Mouse (Mus musculus): ENCODE data around the gene Prkd3. TPM values are rescaled to one million over a fixed set of nuclear protein-coding genes. Genes with fewer than 3 reads are reported as not detected.

Gene Prkd3
- polyA plus RNA-seq, 1 experiment from 2014 or later, result 29.2 TPM

DNA sequence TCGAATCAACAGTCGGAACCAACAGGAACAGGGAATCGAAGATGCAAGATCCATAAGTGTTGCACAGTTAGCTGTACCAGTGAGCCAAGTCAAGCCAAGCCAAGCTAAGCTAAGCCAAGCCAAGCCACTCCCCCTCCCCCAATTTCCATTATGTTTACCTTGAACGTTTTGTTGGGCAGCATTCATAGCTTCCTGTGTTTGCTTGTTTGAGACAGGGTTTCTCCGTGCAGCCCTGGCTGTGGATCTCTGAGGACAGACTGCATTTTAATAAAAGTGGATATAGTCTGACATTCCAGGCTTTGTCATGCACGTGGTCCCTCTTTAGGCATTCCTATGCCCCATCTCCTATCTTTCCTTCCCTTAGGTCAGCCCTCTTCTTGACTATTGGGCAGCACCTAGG is 104.8 kb downstream of the Prkd3 start:
- Histone ChIP-seq H3K27ac (replicated peaks) (peak overlapping the region; percentile 83), H3K9me3 (no peaks in the 10 kb centered on the region), H3K4me1 (peaks cover 18% of the 10 kb centered on the region), H3K36me3 (peaks cover 21% of the 10 kb centered on the region), H3K9ac (replicated peaks) (peak overlapping the region; percentile 89), H3K4me2 (replicated peaks) (peak overlapping the region; percentile 85), H3K4me3 (peak overlapping the region; percentile 79), H3K27me3 (no peaks in the 10 kb centered on the region)
- 50% methylated on average over 6 of the region's 6 CpGs for WGBS
- ATAC-seq (replicated peaks), result peak; percentile 32

DNA sequence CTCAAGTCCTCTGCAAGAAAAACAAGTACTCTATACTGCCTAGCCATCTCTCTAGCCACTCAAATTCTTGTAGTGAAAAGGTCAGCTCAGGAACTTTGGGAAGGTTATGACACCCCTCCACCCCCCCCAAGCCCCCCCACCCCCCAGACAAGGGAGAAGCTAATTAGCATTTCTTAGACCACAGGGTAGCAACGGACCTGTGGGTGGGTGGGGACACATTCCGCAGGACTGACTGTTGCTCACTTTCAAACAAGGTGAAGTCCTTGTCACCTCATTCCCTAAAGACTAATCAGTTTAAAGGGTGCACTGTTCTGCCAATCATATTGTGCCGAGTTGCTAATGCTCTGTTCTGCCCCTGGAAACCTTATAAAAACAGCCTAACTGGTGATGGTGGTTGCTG is 106.7 kb downstream of the Prkd3 start:
- Histone ChIP-seq H3K4me3 (no peak overlapping the region), H3K9ac (replicated peaks) (no peak overlapping the region), H3K27ac (replicated peaks) (no peak overlapping the region), H3K4me1 (peaks cover 18% of the 10 kb centered on the region), H3K9me3 (no peaks in the 10 kb centered on the region), H3K27me3 (no peaks in the 10 kb centered on the region), H3K36me3 (peaks cover 6% of the 10 kb centered on the region), H3K4me2 (replicated peaks) (no peak overlapping the region)
- 83% methylated on average over 3 of the region's 3 CpGs for WGBS
- ATAC-seq (replicated peaks), result no peak

DNA sequence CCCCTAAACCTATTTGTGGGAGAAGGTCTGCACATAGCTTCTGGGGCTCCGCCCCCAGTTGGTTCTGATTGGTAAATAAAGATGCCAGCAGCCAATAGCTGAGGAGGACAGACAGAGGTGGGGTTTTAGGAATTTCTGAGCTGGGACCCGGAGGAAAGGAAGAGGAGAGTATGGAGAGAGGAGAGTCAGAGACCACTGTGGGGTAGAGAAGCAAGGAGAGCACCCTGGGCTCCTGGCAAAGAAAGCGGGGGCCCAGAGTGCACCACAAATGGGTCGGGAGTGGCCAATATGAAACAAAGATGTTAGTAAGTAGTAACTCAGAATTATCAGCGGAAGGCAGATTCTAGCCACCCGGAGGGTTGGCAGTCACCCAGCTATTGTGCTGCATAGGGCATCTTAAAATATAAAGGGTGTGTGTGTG is 107.7 kb downstream of the Prkd3 start:
- Histone ChIP-seq H3K4me3 (peak overlapping the region; percentile 41), H3K9ac (replicated peaks) (peak overlapping the region; percentile 34), H3K4me2 (replicated peaks) (peak overlapping the region; percentile 51), H3K9me3 (no peaks in the 10 kb centered on the region), H3K27me3 (no peaks in the 10 kb centered on the region), H3K36me3 (no peaks in the 10 kb centered on the region), H3K27ac (replicated peaks) (peak overlapping the region; percentile 67; the same call in 1 of the 2 replicates), H3K4me1 (peaks cover 17% of the 10 kb centered on the region)
- 31% methylated on average over 6 of the region's 6 CpGs for WGBS
- ATAC-seq (replicated peaks), result peak; percentile 64

DNA sequence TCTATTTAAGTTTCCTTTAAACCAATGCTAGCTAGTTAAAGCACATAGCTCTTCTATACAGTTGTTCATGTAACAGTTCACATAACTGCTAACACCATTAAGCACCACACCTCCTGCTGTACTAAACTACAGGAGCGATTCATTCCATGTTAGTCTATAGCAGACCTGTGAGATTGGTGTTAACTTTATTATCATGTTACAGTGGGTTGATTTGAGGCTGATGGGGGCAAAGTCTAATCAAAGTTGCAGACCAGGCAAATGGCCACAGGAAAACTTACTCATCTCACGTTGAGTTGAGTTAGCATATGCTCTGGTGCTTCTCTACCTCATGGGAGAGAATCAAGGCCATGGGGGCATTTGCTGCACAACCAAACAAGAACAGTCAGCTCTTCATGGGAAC is 111.2 kb downstream of the Prkd3 start:
- ATAC-seq (replicated peaks), result no peak
- Histone ChIP-seq H3K9ac (replicated peaks) (no peak overlapping the region), H3K27ac (replicated peaks) (no peak overlapping the region), H3K4me3 (no peak overlapping the region), H3K27me3 (no peaks in the 10 kb centered on the region), H3K9me3 (no peaks in the 10 kb centered on the region), H3K4me2 (replicated peaks) (no peak overlapping the region), H3K4me1 (no peaks in the 10 kb centered on the region), H3K36me3 (no peaks in the 10 kb centered on the region)
- WGBS, result 70% methylated on average over 2 of the region's 2 CpGs

DNA sequence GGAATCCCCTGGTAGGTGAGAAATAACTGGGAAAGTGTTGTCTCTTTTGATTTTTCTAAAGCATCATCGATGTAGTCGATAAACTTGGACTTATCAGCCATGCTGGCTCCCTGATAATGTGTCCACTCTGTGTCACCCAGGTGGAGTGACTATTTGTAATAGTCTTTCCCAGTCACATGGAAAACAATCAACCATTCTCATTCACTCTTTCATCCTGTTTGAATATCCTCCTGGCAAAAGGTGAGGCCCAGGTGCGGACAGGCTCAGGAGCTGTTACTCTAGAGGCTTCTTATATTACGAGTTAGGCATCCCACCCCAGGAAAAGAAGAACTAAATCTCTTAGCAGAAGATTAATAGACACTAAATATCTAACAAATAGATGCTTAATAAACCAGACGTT is 113.7 kb downstream of the Prkd3 start, which contains the start of gene Sult6b1:
Sult6b1 (minus strand) TSS at position 101 of the 400 bp plus-strand sequence.
- no peaks in the 10 kb centered on the region for H3K9me3 ChIP-seq
- ATAC-seq (replicated peaks), result no peak
- no peaks in the 10 kb centered on the region for H3K36me3 ChIP-seq
- no peak within 1 kb of the TSS for H3K4me3 ChIP-seq
- WGBS, result 84% methylated on average over 5 of the region's 5 CpGs
- no peak within 1 kb of the TSS for H3K4me2 ChIP-seq (replicated peaks)
- no peak within 1 kb of the TSS for H3K27ac ChIP-seq (replicated peaks)
- no peak within 1 kb of the TSS for H3K9ac ChIP-seq (replicated peaks)
- H3K4me1 ChIP-seq, result no peaks in the 10 kb centered on the region
- H3K27me3 ChIP-seq, result no peaks in the 10 kb centered on the region

DNA sequence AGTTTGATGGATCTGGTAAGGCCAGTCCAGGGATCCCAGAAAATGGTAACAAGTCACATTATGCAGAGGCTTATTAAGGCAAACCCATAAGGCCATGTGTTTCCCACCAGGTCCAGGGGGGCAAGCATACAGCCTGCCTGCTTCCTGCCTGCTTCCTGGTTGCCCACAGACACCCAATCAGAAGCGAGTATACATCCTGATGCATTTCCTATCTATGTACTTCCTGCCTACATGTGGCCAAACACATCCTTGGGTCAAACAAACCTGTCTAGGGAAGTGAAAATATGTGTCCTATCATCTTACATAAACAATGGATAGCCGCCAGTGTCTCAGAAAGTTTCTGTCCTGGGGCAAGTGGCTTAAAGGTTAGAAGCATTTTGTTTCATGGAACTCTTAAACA is 117.5 kb downstream of the Prkd3 start:
- no peaks in the 10 kb centered on the region for H3K4me1 ChIP-seq
- ATAC-seq (replicated peaks), result no peak
- H3K27me3 ChIP-seq, result no peaks in the 10 kb centered on the region
- H3K9me3 ChIP-seq, result no peaks in the 10 kb centered on the region
- no peaks in the 10 kb centered on the region for H3K36me3 ChIP-seq
- H3K27ac ChIP-seq (replicated peaks), result no peak overlapping the region
- H3K9ac ChIP-seq (replicated peaks), result no peak overlapping the region
- H3K4me3 ChIP-seq, result no peak overlapping the region
- 89% methylated on average over 2 of the region's 2 CpGs for WGBS
- no peak overlapping the region for H3K4me2 ChIP-seq (replicated peaks)

Other genes with a start within 250 kb of the Prkd3 start
- 20.3 and 23.1 TPM in 2 replicates for gene Heatr5b, start 185.5 kb downstream of the Prkd3 start, polyA plus RNA-seq (2015; fragmentation: Nextera tagmentation; extraction: Ambion mirVana)
- 44.0 and 52.4 TPM in 2 replicates for gene Gpatch11, start 185.2 kb downstream of the Prkd3 start, polyA plus RNA-seq (2015; fragmentation: Nextera tagmentation; extraction: Ambion mirVana)
- 2.3 and 3.1 TPM in 2 replicates for gene Eif2ak2, start 138.2 kb downstream of the Prkd3 start, polyA plus RNA-seq (2015; fragmentation: Nextera tagmentation; extraction: Ambion mirVana)
- not detected in 2 replicates for gene Sult6b1, start 113.8 kb downstream of the Prkd3 start, polyA plus RNA-seq (2015; fragmentation: Nextera tagmentation; extraction: Ambion mirVana)
- 98.1 and 110 TPM in 2 replicates for gene Cebpzos, start 104.3 kb downstream of the Prkd3 start, polyA plus RNA-seq (2015; fragmentation: Nextera tagmentation; extraction: Ambion mirVana)
- 56.5 and 64.3 TPM in 2 replicates for gene Cebpz, start 83.8 kb downstream of the Prkd3 start, polyA plus RNA-seq (2015; fragmentation: Nextera tagmentation; extraction: Ambion mirVana)
- gene Ndufaf7, start 83.7 kb downstream of the Prkd3 start, polyA plus RNA-seq (2015; fragmentation: Nextera tagmentation; extraction: Ambion mirVana), result 65.6 and 65.7 TPM in 2 replicates
- gene Qpct, start 31.1 kb upstream of the Prkd3 start, polyA plus RNA-seq (2015; fragmentation: Nextera tagmentation; extraction: Ambion mirVana), result 12.2 and 13.7 TPM in 2 replicates